Mouse (Mus musculus): ENCODE measurements around the gene Gm20903. TPM values are rescaled to one million over a fixed set of nuclear protein-coding genes. Genes with fewer than 3 reads are reported as not detected.

Gene Gm20903
- not detected for total RNA-seq (2023)

GRCm38 (mm10) chrY:73669015-73669414 is at the start of gene Gm20903:
Gene Gm20903 (plus strand): TSS chrY:73669315.

